Mouse (Mus musculus) midbrain, embryonic 14.5 days (tissue): ENCODE measurements at regions not wholly inside any gene's neighbourhood (a gene's known extent, or its start where the extent isn't known, plus 50 kb on each side); places are given as distances from the start of the nearest gene placed in this dataset.

Experiments used
- ATAC-seq: fragments of 200-750 bp; cut with Nextera tagmentation; 2 replicates; pipeline ENCODE4 v1.8.0; 2017; ENCODE audit warnings: moderate number of reproducible peaks, moderate library complexity; ENCODE audit not compliant: low FRiP score, low TSS enrichment
- DNase-seq: peaks from one replicate; pipeline ENCODE4 v3.0.0-alpha.2; 2015
- H3K27ac ChIP-seq: fragments of 300-500 bp; sonication (generic); replicated peaks from 2 replicates; pipeline ENCODE4 v1.5.1; 2014; ENCODE audit warnings: mild to moderate bottlenecking, low read depth, low read length, moderate library complexity
- H3K27me3 ChIP-seq: fragments of 300-500 bp; sonication (generic); 2 replicates; pipeline ENCODE4 v1.6.1; 2014; ENCODE audit warnings: low read length, control low read depth, mixed read lengths; ENCODE audit not compliant: control insufficient read depth, insufficient read depth
- H3K36me3 ChIP-seq: fragments of 300-500 bp; sonication (generic); 2 replicates; pipeline ENCODE4 v1.6.1; 2014; ENCODE audit warnings: low read length, control low read depth; ENCODE audit not compliant: control insufficient read depth, insufficient read depth
- H3K4me1 ChIP-seq: fragments of 300-500 bp; sonication (generic); 2 replicates; pipeline ENCODE4 v1.6.1; 2014; ENCODE audit warnings: mild to moderate bottlenecking, antibody characterized with exemption, low read length, control low read depth; ENCODE audit not compliant: control insufficient read depth, insufficient read depth
- H3K4me2 ChIP-seq: fragments of 300-500 bp; sonication (generic); 2 replicates; pipeline ENCODE4 v1.6.1; 2014; ENCODE audit warnings: mild to moderate bottlenecking, low read length, moderate library complexity
- H3K4me3 ChIP-seq: fragments of 300-500 bp; sonication (generic); replicated peaks from 2 replicates; pipeline ENCODE4 v1.5.1; 2014; ENCODE audit warnings: low read depth, low read length
- H3K9ac ChIP-seq: fragments of 300-500 bp; sonication (generic); replicated peaks from 2 replicates; pipeline ENCODE4 v1.6.1; 2014; ENCODE audit warnings: mild to moderate bottlenecking, low read length, moderate library complexity
- H3K9me3 ChIP-seq: fragments of 300-500 bp; sonication (generic); 2 replicates; pipeline ENCODE4 v1.6.1; 2016; ENCODE audit warnings: low read length, control low read depth, mixed read lengths; ENCODE audit not compliant: control insufficient read depth
- WGBS: fragments of 180-500 bp; shearing (Covaris S2); extraction: QIAGEN DNeasy Blood & Tissue Kit; methylation state at CpG from one replicate; pipeline ENCODE4 v1.1.7; 2014; 5-methylcytosine and 5-hydroxymethylcytosine counted together

- no peaks in the 10 kb centered on the region for H3K27me3 ChIP-seq
- H3K36me3 ChIP-seq = no peaks in the 10 kb centered on the region
- DNase-seq (no peak), ATAC-seq (no peak)
- no peak overlapping the region for H3K9ac ChIP-seq
- no peak overlapping the region for H3K4me3 ChIP-seq
- 82% methylated on average over 13 of the region's 13 CpGs for WGBS
- H3K27ac ChIP-seq = no peak overlapping the region
- no peak overlapping the region for H3K4me2 ChIP-seq
- H3K4me1 ChIP-seq = no peaks in the 10 kb centered on the region
- H3K9me3 ChIP-seq = no peaks in the 10 kb centered on the region
These were observed 58.5 kb downstream of the Zfp36l2 start for GRCm38 (mm10) chr17:84129204-84129603.

GRCm38 (mm10) chr17:84128262-84128661 is 59.5 kb downstream of the Zfp36l2 start:
- H3K4me1 ChIP-seq = no peaks in the 10 kb centered on the region
- H3K4me2 ChIP-seq = no peak overlapping the region
- no peaks in the 10 kb centered on the region for H3K9me3 ChIP-seq
- no peaks in the 10 kb centered on the region for H3K27me3 ChIP-seq
- ATAC-seq (no peak), DNase-seq (no peak)
- H3K27ac ChIP-seq = no peak overlapping the region
- no peak overlapping the region for H3K9ac ChIP-seq
- 88% methylated on average over 5 of the region's 5 CpGs for WGBS
- H3K4me3 ChIP-seq = no peak overlapping the region
- H3K36me3 ChIP-seq = no peaks in the 10 kb centered on the region

GRCm38 (mm10) chr17:84126168-84126567 is 61.6 kb downstream of the Zfp36l2 start:
- Histone ChIP-seq H3K27ac (no peak overlapping the region), H3K36me3 (no peaks in the 10 kb centered on the region), H3K27me3 (no peaks in the 10 kb centered on the region), H3K4me2 (no peak overlapping the region), H3K9ac (no peak overlapping the region), H3K4me3 (no peak overlapping the region), H3K4me1 (no peaks in the 10 kb centered on the region), H3K9me3 (no peaks in the 10 kb centered on the region)
- 76% methylated on average over 5 of the region's 5 CpGs for WGBS
- ATAC-seq (no peak), DNase-seq (no peak)

GRCm38 (mm10) chr17:84123161-84123560 is 64.6 kb downstream of the Zfp36l2 start:
- H3K27me3 ChIP-seq = no peaks in the 10 kb centered on the region
- ATAC-seq = no peak
- DNase-seq = no peak
- H3K4me1 ChIP-seq = no peaks in the 10 kb centered on the region
- H3K36me3 ChIP-seq = no peaks in the 10 kb centered on the region
- H3K9ac ChIP-seq = no peak overlapping the region
- no peak overlapping the region for H3K27ac ChIP-seq
- WGBS = 81% methylated on average over 2 of the region's 2 CpGs
- H3K9me3 ChIP-seq = no peaks in the 10 kb centered on the region
- H3K4me3 ChIP-seq = no peak overlapping the region
- H3K4me2 ChIP-seq = no peak overlapping the region

- no peaks in the 10 kb centered on the region for H3K27me3 ChIP-seq
- H3K4me2 ChIP-seq = no peak overlapping the region
- no peak overlapping the region for H3K27ac ChIP-seq
- no peak overlapping the region for H3K4me3 ChIP-seq
- 85% methylated on average over 6 of the region's 6 CpGs for WGBS
- H3K9ac ChIP-seq = no peak overlapping the region
- no peaks in the 10 kb centered on the region for H3K4me1 ChIP-seq
- no peaks in the 10 kb centered on the region for H3K36me3 ChIP-seq
- ATAC-seq = no peak
- no peak for DNase-seq
- H3K9me3 ChIP-seq = no peaks in the 10 kb centered on the region
These were observed 65.1 kb downstream of the Zfp36l2 start for GRCm38 (mm10) chr17:84122486-84123131.

- no peaks in the 10 kb centered on the region for H3K27me3 ChIP-seq
- ATAC-seq (no peak), DNase-seq (no peak)
- no peak overlapping the region for H3K27ac ChIP-seq
- no peaks in the 10 kb centered on the region for H3K36me3 ChIP-seq
- H3K9ac ChIP-seq = no peak overlapping the region
- H3K4me2 ChIP-seq = no peak overlapping the region
- 71% methylated on average over 6 of the region's 6 CpGs for WGBS
- no peaks in the 10 kb centered on the region for H3K4me1 ChIP-seq
- no peak overlapping the region for H3K4me3 ChIP-seq
- no peaks in the 10 kb centered on the region for H3K9me3 ChIP-seq
These were observed 66.5 kb downstream of the Zfp36l2 start for GRCm38 (mm10) chr17:84121291-84121690.

- H3K9ac ChIP-seq = no peak overlapping the region
- H3K4me3 ChIP-seq = no peak overlapping the region
- no peak for DNase-seq
- H3K36me3 ChIP-seq = no peaks in the 10 kb centered on the region
- no peaks in the 10 kb centered on the region for H3K9me3 ChIP-seq
- no peaks in the 10 kb centered on the region for H3K4me1 ChIP-seq
- H3K27ac ChIP-seq = no peak overlapping the region
- 90% methylated on average over 16 of the region's 16 CpGs for WGBS
- no peak overlapping the region for H3K4me2 ChIP-seq
- H3K27me3 ChIP-seq = no peaks in the 10 kb centered on the region
- no peak for ATAC-seq
These were observed 68.3 kb downstream of the Zfp36l2 start for GRCm38 (mm10) chr17:84119221-84120017.

- no peaks in the 10 kb centered on the region for H3K4me1 ChIP-seq
- H3K9me3 ChIP-seq = no peaks in the 10 kb centered on the region
- WGBS = 58% methylated on average over 1 of the region's 1 CpGs
- no peak overlapping the region for H3K27ac ChIP-seq
- H3K9ac ChIP-seq = no peak overlapping the region
- H3K4me2 ChIP-seq = no peak overlapping the region
- DNase-seq (no peak), ATAC-seq (no peak)
- no peak overlapping the region for H3K4me3 ChIP-seq
- no peaks in the 10 kb centered on the region for H3K36me3 ChIP-seq
- H3K27me3 ChIP-seq = no peaks in the 10 kb centered on the region
These were observed 69.0 kb downstream of the Zfp36l2 start for GRCm38 (mm10) chr17:84118781-84119180.

GRCm38 (mm10) chr17:84118271-84118670 is 69.5 kb downstream of the Zfp36l2 start:
- DNase-seq (no peak), ATAC-seq (no peak)
- no peaks in the 10 kb centered on the region for H3K36me3 ChIP-seq
- no peaks in the 10 kb centered on the region for H3K9me3 ChIP-seq
- H3K4me3 ChIP-seq = no peak overlapping the region
- H3K4me1 ChIP-seq = no peaks in the 10 kb centered on the region
- no peak overlapping the region for H3K9ac ChIP-seq
- no peak overlapping the region for H3K27ac ChIP-seq
- WGBS = 83% methylated on average over 4 of the region's 4 CpGs
- H3K4me2 ChIP-seq = no peak overlapping the region
- H3K27me3 ChIP-seq = no peaks in the 10 kb centered on the region
